Mouse (Mus musculus): ENCODE results near the gene Nab1.

The Nab1 gene

DNA sequence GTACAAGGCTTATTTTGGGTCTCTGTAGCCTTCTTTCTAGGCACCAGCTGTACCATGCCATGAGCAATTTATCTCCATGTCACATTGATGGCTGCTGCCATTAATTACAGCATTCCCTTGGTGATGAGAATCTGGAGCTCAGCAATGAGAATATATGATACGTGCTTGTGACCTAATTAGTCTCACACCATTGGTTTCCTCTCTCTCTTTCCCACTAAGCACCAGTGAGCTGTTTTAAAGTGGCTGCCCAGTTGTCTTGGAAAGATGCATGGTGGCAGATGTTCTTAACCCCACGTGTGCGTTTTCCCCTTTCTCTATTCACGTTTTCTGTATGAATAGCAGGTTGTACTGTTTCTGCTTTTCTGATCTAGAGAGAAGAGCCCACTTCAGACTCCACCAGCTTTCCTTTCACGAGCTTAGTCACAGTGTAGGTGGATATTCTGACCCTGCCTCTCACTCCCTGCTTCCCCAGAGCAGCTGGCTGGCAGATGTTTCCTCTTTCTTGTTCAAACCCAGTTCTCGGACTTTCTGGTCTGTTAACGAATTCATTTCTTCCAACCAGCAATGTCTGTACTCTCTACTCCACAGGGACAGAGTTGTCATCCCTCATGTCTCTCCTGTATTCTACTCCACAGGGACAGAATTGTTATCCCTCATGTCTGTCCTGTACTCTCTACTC, 29.5 kb downstream of the Nab1 start:
- no peak for DNase-seq (ENCODE audit: low spot score in 2 of 2)

DNA sequence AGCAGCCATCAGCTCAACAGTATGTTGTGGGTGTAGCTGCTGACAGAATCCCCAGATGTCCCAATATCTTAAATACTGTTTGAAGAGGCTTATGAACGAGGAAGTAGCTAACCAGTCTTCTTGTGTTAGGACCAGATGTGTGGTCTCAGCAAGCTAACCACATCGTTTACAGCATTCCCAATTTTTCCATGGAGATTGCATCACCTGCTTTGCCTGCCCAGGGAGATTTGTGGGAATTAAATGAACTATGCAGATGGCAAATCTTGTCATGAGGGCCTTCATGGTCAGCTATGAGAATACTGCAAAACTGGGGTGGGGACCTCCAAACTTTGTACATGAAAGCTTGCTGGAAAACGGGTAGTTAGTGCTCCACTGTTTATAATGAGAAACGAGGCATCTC, 30.2 kb downstream of the Nab1 start:
- no peak for DNase-seq (ENCODE audit: low spot score in 2 of 2)

DNA sequence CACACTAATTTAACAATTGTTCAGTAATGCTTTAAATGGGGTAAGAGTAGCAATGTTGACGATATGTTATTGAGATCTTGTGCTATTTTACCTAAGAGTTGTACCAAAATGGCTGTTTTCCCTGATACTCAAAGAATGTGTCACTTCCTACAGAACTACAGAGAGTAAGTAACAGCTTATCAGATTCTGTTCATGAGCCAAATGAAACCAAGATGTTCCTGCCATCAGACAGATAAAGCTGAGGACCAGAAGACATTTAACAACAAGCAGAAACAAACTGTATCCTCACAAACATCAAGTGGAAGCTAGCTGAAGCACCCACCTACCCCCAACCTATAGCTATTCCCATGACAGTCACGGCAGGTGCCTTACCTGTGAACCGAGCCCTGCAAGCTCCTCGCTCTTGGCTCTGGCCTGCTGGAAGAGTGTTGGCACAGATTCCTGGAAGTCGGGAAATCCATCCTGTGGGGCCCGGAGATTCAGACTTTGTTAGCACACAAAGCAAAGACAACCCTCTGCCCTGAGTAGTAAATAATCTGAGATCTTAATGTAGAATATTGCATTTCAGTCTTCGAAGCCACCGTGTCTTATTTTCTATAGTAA, 33.9 kb downstream of the Nab1 start:
- DNase-seq (ENCODE audit: low spot score in 2 of 2): no peak

DNA sequence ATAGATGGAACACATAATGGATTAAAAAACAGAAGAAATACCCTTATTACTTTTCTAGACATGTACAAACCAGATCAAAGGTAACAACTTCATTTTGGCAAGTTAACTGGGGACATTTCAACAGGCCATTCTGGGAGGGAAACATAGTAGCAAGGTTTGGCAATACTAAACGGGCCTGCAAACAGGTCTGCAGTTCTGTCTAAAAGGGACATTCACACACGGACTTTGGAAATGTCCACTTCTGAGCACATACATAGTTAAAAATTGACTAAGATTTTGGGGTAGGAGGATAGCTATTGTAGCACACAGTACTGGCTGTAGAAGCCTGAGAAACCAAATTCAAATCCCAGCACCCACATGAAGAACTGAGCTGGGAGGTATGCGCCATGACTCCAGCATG, 34.6 kb downstream of the Nab1 start:
- no peak for DNase-seq (ENCODE audit: low spot score in 2 of 2)

DNA sequence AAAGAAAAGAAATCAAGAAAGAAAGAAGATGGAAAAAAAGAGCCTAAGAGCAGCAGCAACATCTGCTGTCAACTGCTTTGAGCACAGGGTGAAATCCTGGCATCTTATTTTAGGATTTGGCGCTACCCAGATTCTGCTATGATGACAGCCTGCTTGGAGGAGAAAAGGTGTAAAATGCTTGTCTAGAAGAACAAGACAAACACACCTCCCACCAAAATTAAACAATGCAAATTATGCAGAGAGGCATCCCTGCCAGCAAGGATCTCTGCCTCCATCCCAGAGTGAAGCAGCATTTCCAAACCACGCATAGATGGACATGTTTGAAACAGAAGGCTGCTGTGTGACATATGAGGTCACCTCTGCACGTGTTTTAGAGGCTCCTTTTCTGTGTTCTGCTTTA, 35.2 kb downstream of the Nab1 start:
- DNase-seq (ENCODE audit: low spot score in 2 of 2): no peak

DNA sequence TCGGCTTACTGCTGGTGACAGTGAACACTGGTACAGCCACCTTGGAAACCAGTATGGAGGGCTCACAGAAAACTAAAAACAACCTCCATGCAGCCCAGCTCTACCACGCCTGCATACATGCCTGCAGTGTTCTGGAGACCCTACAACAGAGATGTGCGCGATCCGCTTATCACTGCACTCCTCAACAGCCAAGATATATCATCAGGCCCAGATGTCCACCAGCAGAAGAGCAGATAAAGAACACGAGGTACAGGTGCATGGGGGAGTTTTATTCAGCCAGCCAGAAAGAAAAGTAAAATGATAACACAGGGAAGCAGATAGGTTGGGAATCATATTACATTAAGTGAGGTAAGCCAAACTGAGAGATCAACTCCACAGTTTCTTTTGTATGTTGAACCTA, 37.2 kb downstream of the Nab1 start:
- DNase-seq (ENCODE audit: low spot score in 2 of 2): no peak

DNA sequence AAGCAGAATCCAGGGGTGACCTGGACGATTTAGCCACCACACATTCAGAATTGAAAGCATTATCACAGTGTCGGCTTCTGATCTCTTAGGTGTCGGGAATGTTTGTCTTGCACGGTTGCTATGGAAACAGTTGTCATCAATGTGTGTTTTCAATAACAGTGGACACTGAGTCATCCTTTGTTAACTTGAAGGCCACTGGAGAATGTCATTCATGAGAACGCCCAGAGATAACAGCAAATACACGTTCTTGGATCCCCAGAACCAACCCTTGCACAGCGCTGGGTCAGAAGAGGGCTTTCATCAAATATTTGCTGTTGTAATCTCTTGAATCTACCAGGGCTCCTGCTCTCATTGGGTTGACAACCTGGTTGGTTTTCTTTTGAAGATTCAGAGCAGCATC, 43.9 kb downstream of the Nab1 start:
- no peak for DNase-seq (ENCODE audit: low spot score in 2 of 2)

DNA sequence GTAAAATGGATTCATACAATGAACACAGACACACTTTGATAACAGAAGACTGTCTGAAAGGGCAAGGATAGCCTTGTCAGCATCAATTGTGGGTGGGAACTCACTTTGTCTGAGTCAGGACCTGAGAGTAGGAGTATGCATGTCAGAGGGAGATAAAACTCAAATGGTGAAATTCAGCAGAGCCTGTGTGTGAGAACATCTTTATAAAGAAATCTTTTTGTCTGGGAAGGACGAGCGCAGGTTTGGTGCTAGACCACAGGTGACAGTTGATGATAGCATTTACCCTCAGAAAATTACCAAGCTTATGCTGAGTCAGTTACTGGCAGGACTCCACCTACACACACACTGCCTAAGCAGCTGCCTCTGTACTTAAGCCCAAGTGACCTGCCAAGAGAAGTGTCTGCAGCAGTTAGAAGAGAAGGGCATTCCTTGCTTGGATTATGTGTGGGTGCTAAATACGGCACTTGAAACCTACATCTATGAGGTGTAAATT, 45.9 kb downstream of the Nab1 start:
- DNase-seq (ENCODE audit: low spot score in 2 of 2): no peak

DNA sequence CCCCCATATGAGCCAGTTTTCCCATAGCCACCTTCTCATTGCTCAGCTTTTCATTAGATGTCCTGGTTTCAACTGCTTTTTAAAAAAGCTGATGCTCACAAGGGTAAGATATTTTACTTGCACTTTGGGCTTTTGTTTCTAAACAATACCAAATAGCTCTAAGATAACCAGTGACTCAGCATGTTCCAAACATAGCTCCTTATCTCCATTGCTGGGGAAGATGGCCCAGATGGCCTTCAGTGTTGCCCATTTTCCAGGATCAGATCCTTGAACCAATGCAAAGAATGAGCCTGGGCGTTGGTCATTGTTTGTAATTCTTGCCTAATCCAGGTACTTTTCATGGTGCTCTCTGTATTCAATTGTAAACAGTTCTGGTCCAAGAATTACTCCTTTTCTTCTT, 49.1 kb downstream of the Nab1 start:
- no peak for DNase-seq (ENCODE audit: low spot score in 2 of 2)

DNA sequence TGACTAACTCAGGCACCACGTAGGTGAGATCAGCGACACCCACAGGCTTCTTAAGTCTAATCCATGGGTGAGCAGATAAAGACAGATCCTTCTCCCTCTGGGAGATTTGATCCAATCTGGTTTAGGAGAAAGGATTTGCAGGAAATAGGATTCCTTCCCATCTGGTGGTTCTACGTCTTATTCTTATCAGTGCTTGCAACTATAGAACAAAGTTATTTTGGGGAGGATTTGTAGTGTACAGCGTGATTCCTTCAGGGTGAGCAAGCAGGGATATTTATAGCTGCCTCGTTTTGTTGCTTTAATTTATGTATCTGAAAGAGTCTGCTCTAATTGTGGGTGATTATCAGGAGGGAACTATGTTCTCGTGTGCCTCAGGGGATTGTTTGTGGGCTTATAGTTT, 64.6 kb downstream of the Nab1 start:
- DNase-seq (ENCODE audit: low spot score in 2 of 2): no peak

DNA sequence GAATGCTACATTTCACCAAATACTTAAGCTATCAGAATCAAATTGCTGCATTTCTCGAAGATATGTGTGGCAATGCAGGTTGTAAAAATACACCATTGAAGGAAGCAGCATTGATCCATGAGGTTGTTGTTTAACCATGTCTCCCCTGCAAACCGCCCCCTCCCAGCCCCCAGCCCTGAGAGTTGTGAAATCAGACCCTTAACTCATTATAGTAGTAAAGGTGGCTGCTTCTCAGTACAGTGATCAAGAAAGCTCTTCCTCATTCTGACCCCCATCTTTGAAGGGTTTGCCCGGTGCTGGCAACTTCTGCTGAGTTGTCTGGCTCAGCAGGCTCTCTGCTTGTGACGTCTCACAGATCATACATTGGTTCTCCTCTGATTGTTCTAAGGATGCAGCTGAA, 66.4 kb downstream of the Nab1 start:
- no peak for DNase-seq (ENCODE audit: low spot score in 2 of 2)

DNA sequence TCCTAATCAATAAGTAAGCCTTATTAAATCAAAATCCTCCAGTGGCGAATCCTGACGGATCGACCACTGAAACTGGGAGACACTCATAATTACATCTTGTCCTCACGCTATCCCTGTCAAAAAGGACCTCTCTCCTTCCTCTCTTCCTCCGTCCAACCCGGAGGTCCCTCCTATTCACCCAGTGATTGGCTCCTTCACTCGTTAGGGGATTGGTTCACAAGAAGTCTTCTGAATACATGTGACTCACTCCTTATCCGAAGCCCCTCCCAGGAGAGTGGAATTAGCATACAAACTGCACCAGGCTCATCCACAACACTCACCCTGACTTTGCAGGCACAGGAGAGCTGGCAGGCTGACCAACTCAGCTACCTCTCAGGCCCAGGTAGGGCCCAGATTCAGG, 68.7 kb downstream of the Nab1 start:
- no peak for DNase-seq (ENCODE audit: low spot score in 2 of 2)

DNA sequence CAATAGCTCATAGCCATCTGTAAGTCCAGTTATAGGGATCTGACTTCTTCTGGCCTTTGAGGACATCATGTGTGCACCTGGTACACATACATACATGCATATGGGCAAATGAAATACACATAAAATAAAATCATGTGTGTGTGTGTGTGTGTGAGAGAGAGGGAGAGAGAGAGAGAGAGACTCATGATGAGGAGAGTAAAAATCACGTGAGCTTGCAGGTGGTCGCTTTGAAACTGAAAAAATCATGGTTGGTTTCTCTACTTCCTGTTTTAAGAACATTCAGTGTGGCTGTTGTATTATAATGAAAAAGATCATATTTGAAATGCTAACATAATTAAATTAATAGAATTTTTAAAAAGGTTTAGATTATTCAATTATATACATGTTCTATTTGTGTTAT, 69.9 kb downstream of the Nab1 start:
- no peak for DNase-seq (ENCODE audit: low spot score in 2 of 2)

DNA sequence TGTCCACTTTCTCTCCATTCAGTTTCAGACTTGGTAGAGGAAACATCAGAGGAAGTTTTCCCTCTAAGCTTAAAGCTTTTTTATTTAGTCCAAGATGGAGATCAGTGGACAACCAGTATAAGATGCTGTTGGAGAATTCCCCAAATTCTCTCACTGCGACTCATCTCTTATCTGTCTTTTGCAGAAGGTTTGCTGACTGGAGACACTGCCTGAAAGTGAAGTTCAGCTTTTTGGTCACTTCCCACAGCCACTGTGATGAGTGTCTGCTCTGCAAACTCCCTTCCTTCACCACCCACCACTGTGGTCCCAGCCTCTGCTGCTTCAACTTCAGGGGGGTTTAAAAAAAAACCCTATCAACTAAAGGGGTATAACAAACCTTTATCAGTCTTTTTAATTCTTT, 70.4 kb downstream of the Nab1 start:
- DNase-seq (ENCODE audit: low spot score in 2 of 2): no peak

DNA sequence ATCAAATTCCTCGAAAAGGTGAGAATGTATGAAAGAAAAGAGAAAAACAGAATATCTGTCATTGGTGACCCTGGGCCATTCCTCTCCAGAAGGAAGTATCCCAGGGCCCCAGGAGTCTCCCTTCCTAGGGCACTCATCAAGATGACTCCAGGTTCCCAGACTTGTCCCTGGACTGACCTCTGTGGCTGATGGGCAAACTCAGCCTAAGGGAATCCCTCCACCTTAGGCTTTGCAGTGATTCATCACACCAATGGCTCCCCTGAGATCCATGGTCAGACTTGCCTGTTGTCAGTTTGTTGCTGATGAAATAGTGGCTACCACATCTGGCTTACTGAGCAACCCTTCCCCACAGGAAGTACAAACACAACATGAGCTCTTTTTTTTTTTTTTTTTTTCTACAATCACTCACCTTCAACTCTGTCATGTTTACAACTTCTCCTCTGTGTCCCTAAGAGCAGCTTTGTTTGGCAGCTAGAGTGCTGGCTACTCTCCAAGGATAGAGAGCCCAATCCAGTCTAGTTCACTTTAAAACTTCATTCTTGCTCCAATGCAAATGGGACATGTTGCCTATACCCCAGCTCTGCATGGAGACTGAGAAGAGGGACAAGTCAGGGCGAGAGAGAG, 72.5 kb downstream of the Nab1 start:
- no peak for DNase-seq (ENCODE audit: low spot score in 2 of 2)

DNA sequence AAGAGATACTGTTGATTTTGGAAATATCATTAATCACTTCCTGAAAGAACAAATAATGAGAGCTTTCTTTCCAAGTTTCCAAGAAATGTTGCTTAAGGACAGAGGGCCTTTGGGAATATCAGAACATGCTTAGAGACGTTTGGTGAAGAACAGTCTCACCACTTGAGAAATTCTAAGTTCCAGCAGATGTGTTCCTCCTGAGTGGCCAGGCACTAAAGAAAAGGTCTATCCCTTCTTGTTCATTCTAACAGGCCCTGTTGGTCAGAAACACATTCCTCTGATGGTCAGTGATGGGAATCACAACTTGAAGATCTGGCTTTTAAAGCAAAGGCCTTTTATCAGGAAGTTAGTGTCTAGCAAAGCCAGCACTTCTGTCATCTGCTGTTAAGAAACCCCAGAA, 76.6 kb downstream of the Nab1 start:
- DNase-seq (ENCODE audit: low spot score in 2 of 2): no peak

DNA sequence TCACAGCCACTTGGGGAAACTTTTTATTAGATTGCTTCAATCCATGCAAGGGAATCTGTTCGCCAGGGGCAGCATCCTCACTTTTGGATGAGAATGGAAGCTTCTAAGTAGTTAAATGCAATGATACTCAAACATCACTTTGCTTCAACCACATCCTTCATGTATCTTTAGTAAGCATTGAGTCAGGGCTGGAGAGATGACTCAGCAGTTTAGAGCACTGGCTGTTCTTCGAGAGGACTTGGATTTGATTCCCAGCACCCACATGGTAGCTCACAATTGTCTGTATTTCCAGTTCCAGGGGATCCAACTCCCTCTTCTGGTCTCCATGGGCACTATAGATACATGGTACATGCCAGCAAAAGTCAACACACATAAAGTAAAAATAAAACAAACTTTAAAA, 77.4 kb downstream of the Nab1 start:
- no peak for DNase-seq (ENCODE audit: low spot score in 2 of 2)

DNA sequence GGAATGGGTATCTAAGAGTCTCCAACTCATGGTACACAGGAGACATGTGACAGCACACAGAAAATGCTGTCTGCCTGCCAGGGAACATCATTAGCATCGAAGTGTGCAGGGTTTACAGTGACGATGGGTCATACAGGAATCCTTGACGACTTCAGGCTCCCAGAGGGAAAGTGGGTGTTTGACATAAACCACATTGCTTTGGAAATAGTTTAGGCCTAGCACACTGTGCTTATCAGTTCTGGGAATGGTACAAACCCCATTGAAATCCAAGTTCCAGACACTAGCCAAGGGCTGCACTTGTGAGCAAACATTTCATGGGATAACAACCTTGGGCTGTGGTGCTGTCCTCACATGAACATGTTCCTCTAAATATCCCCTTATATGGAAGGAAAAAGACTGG, 78.3 kb downstream of the Nab1 start:
- no peak for DNase-seq (ENCODE audit: low spot score in 2 of 2)

DNA sequence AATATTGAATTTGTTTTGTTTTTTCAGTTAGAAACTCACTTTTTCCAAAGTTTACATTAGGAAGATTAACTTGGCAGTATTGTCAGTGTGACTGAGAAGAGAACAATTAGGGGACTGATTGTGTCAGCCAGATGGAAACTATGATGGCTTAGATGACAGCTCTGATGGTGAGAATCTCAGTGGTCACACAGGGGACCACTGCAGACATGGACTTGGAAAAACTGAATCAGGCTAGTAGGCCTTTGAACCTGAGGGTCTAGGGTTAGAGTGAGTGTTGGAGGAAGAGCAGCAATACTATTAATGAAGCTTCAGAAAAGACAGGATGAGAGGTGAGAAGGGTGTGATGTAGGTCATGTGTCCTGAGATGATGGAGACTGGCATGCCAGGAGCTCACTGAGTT, 78.9 kb downstream of the Nab1 start:
- no peak for DNase-seq (ENCODE audit: low spot score in 2 of 2)

DNA sequence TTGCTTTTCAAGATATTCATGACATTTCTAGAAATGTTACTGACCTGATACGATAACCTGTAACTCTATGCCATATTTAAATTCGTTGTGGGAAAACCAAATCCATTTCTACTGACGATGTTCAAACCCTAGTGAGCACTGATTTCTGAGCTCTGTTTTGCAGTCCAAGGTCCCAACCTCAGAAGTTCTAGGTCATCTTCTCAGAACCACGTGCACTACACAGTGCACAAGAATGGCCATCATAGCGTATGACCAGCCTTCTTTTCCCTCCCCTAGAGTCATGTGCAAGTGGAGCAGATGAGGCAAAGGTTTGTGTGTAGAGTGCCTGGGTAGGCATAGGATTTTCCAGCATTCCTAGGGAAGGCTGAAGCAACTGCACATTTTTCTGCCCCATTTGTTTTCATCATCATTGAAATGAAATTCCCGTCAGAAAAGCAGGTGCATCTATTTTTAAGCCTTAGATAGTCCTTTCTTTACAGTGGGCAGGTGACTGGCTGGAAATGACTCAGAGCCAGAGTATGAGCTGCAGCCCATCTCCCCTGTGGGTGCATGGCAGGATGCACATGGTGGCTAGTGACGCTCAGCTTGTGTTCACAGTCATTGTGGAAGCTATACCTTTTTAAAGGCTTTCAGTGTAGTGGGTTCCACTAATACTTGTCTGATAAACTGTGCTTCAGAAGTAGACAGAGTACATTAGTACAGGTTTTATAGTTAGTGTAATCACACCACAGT, 81.2 kb downstream of the Nab1 start:
- no peak for DNase-seq (ENCODE audit: low spot score in 2 of 2)

Data from cerebellum, postnatal 4 days (tissue).